Mouse (Mus musculus) heart, embryonic 14.5 days (tissue): Measurements from ENCODE around the gene Myo19. TPM values are rescaled to one million over a fixed set of nuclear protein-coding genes. Genes with fewer than 3 reads are reported as not detected.

Experiments
- ATAC-seq: fragments of 200-750 bp; cut with Nextera tagmentation; 2 replicates; pipeline ENCODE4 v1.8.0; 2017; ENCODE audit warnings: low read depth, moderate TSS enrichment; ENCODE audit not compliant: insufficient number of reproducible peaks, insufficient read depth, low FRiP score
- H3K27ac ChIP-seq, 2 experiments: fragments of 200-500 bp in 1 of 2; fragments of 300-500 bp in 1 of 2; sonication (generic) in 1 of 2; replicated peaks in 1 of 2; 2 replicates each; pipeline ENCODE4 v1.5.1; 2012 to 2014; ENCODE audit warnings: low read depth in 2 of 2, low read length in 2 of 2, control low read depth in 1 of 2, mild to moderate bottlenecking in 1 of 2, mixed read lengths in 1 of 2; ENCODE audit not compliant: control insufficient read depth in 1 of 2, insufficient read depth in 1 of 2
- H3K27me3 ChIP-seq: fragments of 300-500 bp; sonication (generic); 2 replicates; pipeline ENCODE4 v1.6.1; 2014; ENCODE audit warnings: mild to moderate bottlenecking, low read length, control low read depth; ENCODE audit not compliant: control insufficient read depth, insufficient read depth
- H3K36me3 ChIP-seq: fragments of 300-500 bp; sonication (generic); 2 replicates; pipeline ENCODE4 v1.6.1; 2014; ENCODE audit warnings: mild to moderate bottlenecking, control low read depth, low read length, mixed read lengths; ENCODE audit not compliant: control insufficient read depth, insufficient read depth
- H3K4me1 ChIP-seq, 2 experiments: fragments of 200-500 bp in 1 of 2; fragments of 300-500 bp in 1 of 2; sonication (generic) in 1 of 2; 2 replicates each; pipeline ENCODE4 v1.6.1; 2012 to 2014; ENCODE audit warnings: low read length in 2 of 2, control low read depth in 1 of 2, mixed read lengths in 1 of 2; ENCODE audit not compliant: control insufficient read depth in 2 of 2, insufficient read depth in 2 of 2
- H3K4me2 ChIP-seq: fragments of 300-500 bp; sonication (generic); 2 replicates; pipeline ENCODE4 v1.6.1; 2014; ENCODE audit warnings: mild to moderate bottlenecking, low read length
- H3K4me3 ChIP-seq, 2 experiments: fragments of 200-500 bp in 1 of 2; fragments of 300-500 bp in 1 of 2; sonication (generic) in 1 of 2; 2 replicates each; pipeline ENCODE4 v1.5.1; 2012 to 2014; ENCODE audit warnings: low read length in 2 of 2, mild to moderate bottlenecking in 2 of 2, control low read depth in 1 of 2, low read depth in 1 of 2, moderate library complexity in 1 of 2; ENCODE audit not compliant: control insufficient read depth in 1 of 2, insufficient read depth in 1 of 2
- H3K9ac ChIP-seq: fragments of 300-500 bp; sonication (generic); 2 replicates; pipeline ENCODE4 v1.6.1; 2014; ENCODE audit warnings: mild to moderate bottlenecking, low read length
- H3K9me3 ChIP-seq: fragments of 300-500 bp; sonication (generic); 2 replicates; pipeline ENCODE4 v1.6.1; 2016; ENCODE audit warnings: low read length, control low read depth; ENCODE audit not compliant: control insufficient read depth
- WGBS: fragments of 180-500 bp; shearing (Covaris S2); extraction: QIAGEN DNeasy Blood & Tissue Kit; methylation state at CpG from one replicate; pipeline ENCODE4 v1.1.7; 2014; 5-methylcytosine and 5-hydroxymethylcytosine counted together
- microRNA-seq: library from miRNA; unstranded; fragments of <30 nt; microRNA quantifications from one replicate; pipeline ENCODE4, GENCODE M21; 2016
- polyA plus RNA-seq: library from polyadenylated mRNA; unstranded; fragments of >200 nt; fragmentation: Nextera tagmentation; extraction: Ambion mirVana; gene quantifications from 2 replicates; pipeline ENCODE4 v1.2.1, GENCODE M21; 2014

Myo19 gene
- polyA plus RNA-seq, 1 experiment from 2014 or later, result 5.8 TPM

- WGBS, result 34% methylated on average over 5 of the region's 5 CpGs
- no peaks in the 10 kb centered on the region for H3K36me3 ChIP-seq
- peaks cover 10 to 24% of the 10 kb centered on the region in 2 experiments for H3K4me1 ChIP-seq
- H3K9me3 ChIP-seq, result no peaks in the 10 kb centered on the region
- H3K9ac ChIP-seq, result no peak overlapping the region
- H3K4me3 ChIP-seq, result no peak overlapping the region
- no peak for ATAC-seq
- peaks cover 36% of the 10 kb centered on the region for H3K27me3 ChIP-seq
- H3K27ac ChIP-seq, result no peak overlapping the region
- peak overlapping the region; percentile 52; the same call in 1 of the 2 replicates for H3K4me2 ChIP-seq
Measured at GRCm38 (mm10) chr11:84959181-84959580, 79.2 kb downstream of the Myo19 start.

- Histone ChIP-seq H3K36me3 (no peaks in the 10 kb centered on the region), H3K9me3 (no peaks in the 10 kb centered on the region), H3K4me2 (peak overlapping the region; percentile 52), H3K9ac (no peak overlapping the region), H3K27ac (no peak overlapping the region), H3K4me3 (no peak overlapping the region), H3K4me1 (peaks cover 10 to 24% of the 10 kb centered on the region in 2 experiments), H3K27me3 (peaks cover 36% of the 10 kb centered on the region)
- under 1% methylated on average over 9 of the region's 9 CpGs for WGBS
- ATAC-seq, result no peak
Measured at GRCm38 (mm10) chr11:84959701-84960181, 79.8 kb downstream of the Myo19 start.

GRCm38 (mm10) chr11:84960291-84960690, 80.3 kb downstream of the Myo19 start:
- no peaks in the 10 kb centered on the region for H3K9me3 ChIP-seq
- no peak for ATAC-seq
- no peaks in the 10 kb centered on the region for H3K36me3 ChIP-seq
- peaks cover 36% of the 10 kb centered on the region for H3K27me3 ChIP-seq
- H3K4me2 ChIP-seq, result peak overlapping the region; percentile 52
- WGBS, result 37% methylated on average over 3 of the region's 3 CpGs
- H3K27ac ChIP-seq, result no peak overlapping the region
- H3K4me1 ChIP-seq, result peaks cover 10 to 24% of the 10 kb centered on the region in 2 experiments
- no peak overlapping the region for H3K4me3 ChIP-seq
- no peak overlapping the region for H3K9ac ChIP-seq

GRCm38 (mm10) chr11:84960780-84961179, 80.8 kb downstream of the Myo19 start:
- no peaks in the 10 kb centered on the region for H3K36me3 ChIP-seq
- H3K4me1 ChIP-seq, result peaks cover 10 to 24% of the 10 kb centered on the region in 2 experiments
- no peak overlapping the region for H3K4me3 ChIP-seq
- ATAC-seq, result no peak
- H3K27me3 ChIP-seq, result peaks cover 36% of the 10 kb centered on the region
- H3K4me2 ChIP-seq, result no peak overlapping the region
- H3K9ac ChIP-seq, result no peak overlapping the region
- no peak overlapping the region for H3K27ac ChIP-seq
- WGBS, result 61% methylated on average over 6 of the region's 6 CpGs
- no peaks in the 10 kb centered on the region for H3K9me3 ChIP-seq

Small RNA genes within 50 kb of the gene (microRNA-seq; reads per million reads assigned to microRNA genes)
- not detected for gene Gm23564

Other genes with a start within 250 kb of the Myo19 start
- gene Mrm1, start 60.6 kb upstream of the Myo19 start, polyA plus RNA-seq, result 17.5 and 20.5 TPM in 2 replicates
- 46.5 and 56.5 TPM in 2 replicates for gene Dhrs11, start 51.2 kb upstream of the Myo19 start, polyA plus RNA-seq
- 49.9 and 54.4 TPM in 2 replicates for gene Ggnbp2, start 9.3 kb upstream of the Myo19 start, polyA plus RNA-seq
- 2.8 and 3.0 TPM in 2 replicates for gene Pigw, start 137 bp downstream of the Myo19 start, polyA plus RNA-seq
- gene Znhit3, start 36.2 kb downstream of the Myo19 start, polyA plus RNA-seq, result 38.5 and 42.6 TPM in 2 replicates
- 0.65 and 0.80 TPM in 2 replicates for gene Car4, start 77.6 kb downstream of the Myo19 start, polyA plus RNA-seq